Mouse (Mus musculus) bone marrow macrophage, adult 2 months (primary cell): ENCODE results near the gene Parp9.

Experiments
- CTCF ChIP-seq: IDR thresholded peaks from 2 replicates; pipeline ENCODE4 v1.5.1; 2012; ENCODE audit warnings: low read depth, mild to moderate bottlenecking, low read length, moderate library complexity
- POLR2A ChIP-seq: IDR thresholded peaks from 2 replicates; pipeline ENCODE4 v1.6.1; 2012; ENCODE audit warnings: mild to moderate bottlenecking, low read depth, low read length, borderline replicate concordance

GRCm38 (mm10) chr16:35941382-35941781 is 3.1 kb downstream of the Parp9 start:
- no peak for TF ChIP-seq POLR2A
- TF ChIP-seq CTCF = peak; percentile 61
